Mouse (Mus musculus): ENCODE results near the gene Zfp869.
A peak's percentile ranks its signal among the peaks of the same experiment; 100 is the strongest.
"Not testable (repeated sequence)": the region's sequence is repeated elsewhere in the genome, so short reads cannot be mapped to it uniquely, and the experiment has no call there.

Gene Zfp869

DNA sequence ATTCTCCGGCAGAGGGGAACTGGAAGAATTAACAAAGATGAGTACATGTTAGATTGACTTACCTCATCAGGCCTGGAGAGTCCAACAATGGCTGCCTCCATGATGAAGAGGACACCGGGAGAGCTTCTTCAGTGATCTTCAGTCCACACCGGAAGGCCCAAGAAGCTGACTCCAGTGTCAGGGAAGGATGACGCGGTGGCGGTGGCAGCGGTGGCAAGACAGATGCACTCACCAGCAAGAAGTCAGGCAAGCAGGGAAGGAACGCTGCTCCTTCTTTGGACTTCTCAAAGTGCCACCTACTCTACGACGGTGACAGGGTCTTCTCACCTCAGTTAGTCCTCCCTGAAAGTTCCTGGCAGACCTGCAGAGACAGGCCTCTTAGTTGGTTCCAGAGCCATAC is at the start of gene Zfp869:
Gene Zfp869, minus strand, starts transcription at position 101 of the 400 bp plus-strand sequence.
- DNase-seq (ENCODE audit: low read depth, low spot score): not testable (repeated sequence)

DNA sequence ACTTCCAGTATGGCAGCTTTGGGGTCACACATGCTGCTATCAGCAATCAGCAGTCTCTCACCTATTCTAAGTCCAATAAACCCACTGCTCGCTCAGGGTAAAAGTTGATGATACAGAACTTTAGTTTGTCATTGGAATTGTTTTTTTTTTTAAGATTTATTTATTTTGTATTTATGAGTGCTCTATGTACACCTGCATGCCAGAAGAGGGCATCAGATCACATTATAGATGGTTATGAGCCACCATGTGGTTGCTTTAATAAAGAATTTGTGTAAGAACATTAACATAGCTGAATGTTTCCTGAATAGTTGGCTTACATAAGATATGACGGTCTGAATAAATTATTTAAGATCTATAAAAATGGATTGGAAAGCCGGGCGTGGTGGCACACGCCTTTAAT is 47.8 kb upstream of the Zfp869 start:
- DNase-seq (ENCODE audit: low read depth, low spot score): no peak

DNA sequence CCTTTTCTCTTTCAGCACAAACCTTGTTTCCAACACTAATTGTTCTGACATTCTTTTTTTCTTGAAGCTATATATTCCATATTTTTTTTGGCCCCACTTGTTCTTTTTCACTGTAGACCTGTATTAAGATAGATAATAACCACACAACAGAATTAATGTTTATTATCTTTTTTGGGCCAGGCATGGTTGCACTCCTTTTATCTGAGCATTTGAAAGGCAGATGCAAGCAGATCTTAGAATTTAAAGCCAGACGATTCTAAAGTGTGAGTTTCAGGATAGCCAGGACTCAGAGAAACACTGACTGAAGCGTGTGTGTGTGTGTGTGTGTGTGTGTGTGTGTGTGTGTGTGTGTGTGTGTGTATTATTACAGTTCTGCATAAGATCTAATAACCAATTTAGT is 41.9 kb upstream of the Zfp869 start:
- no peak for DNase-seq (ENCODE audit: low read depth, low spot score)

DNA sequence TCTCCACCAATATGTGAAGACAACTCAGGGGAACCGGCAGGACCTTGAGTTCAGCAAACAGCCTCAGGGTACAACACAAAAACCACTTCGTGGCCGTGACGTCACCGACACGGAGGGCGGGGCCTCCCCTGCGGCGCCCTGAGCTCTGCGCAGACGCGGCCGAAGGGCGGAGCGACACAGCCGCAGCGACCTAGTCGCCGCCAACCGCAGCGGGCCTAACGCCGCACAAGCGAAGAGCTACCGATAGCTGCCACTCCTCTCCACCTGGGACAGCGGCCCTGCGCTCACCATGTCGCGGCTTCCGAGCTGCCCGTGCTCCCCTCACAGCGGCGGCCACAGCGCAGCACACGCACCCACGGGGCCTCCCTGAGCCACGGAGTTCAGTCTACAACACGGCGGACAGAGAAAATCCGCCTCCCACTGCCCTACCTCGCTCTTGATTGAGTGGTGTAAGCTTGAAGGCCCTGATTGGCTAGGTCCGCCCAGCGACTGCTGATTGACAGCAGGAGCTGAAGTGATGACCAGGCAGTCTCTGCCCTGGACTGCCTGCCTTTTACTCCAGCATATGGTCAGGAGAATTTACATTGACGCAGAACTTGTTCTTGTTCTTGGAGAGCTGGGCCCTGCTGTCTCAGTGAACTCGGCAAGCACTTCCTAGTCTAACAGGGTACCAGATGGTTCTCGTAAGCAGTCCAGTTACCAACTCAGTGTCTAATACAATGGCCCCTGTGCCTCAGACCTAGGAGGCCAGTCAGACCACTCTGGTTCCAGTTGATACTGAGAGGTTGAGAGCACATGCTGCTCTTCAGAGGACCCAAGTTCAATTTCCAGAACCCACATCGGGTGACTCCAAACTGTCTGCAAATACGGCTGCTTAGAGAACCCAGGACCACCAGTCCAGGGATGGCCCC is 39.3 kb upstream of the Zfp869 start, which contains the start of gene Zfp963:
Gene Zfp963, minus strand, starts transcription at position 427 of the 911 bp plus-strand sequence.
- DNase-seq (ENCODE audit: low read depth, low spot score): peak; percentile 96

DNA sequence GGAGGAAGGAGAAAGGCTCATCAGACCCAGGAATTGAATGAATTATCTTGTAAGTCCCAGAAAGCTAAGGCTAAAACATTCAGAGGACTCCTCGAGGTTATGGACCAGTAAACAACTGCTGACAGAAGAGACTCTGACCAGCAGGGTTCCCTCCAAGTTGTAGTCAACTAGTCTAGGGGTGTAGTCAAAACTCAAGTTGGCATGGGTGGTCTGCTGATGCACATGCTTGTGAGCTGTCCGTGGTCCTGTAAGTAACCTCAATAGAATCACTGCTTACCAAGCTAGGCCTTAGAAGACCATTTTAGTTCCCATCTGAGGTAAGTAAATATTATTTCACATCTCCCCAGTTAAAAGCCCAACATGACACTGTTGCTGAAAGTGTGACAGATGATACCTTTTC is 30.7 kb upstream of the Zfp869 start:
- peak; percentile 17 for DNase-seq (ENCODE audit: low read depth, low spot score)

DNA sequence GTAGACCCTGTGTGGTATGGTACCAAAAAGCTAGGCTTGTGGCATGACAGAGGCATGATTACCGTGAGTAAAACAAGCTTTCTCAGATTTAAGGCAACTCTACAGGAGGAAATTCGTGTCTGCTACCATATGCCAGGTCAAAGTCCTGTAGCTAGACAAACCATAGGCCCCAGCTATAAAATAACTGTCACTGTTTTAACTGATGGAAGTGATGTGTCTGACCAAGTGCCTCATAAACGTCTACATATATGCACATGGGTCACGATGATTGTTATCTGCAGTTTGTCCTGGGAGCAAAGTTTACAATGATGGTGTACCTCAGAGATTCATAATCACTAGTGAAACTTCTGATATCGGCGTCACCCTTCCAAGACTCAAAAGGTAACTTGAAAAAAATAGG is 30.2 kb upstream of the Zfp869 start:
- no peak for DNase-seq (ENCODE audit: low read depth, low spot score)

DNA sequence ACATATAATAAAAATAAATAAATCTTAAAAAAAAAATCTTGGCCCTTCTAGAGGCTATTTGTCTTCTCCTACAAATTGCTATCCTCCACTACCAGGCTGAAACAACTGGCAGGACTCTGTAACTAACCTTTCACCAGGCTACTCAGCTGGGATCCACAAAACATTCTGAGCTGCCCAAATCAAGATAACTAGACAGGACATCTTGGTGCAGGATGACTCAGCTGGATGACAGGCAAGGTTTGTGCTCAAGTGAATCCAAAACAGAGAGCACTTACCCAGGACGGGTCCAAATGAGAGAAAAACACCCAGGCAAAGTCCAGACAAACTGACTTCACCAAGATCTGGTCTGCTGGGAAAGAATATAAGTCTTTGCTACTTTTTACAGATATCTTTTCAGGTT is 25.0 kb upstream of the Zfp869 start:
- no peak for DNase-seq (ENCODE audit: low read depth, low spot score)

DNA sequence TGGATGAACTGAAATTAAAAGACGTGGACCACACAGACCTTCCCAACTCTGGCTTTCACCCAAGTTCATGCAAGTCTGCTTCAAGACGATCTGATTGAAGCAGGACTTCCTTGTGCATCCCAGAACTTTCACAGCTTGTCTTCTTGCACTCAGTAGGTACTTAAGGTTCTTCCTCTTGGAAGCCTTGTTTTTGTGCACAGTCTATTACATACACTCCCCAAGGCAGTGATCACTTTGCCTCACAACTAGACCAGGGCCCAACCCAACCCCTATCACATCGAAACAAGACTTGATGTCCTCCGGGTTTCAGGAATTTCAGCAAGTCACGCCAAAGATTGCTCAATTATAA is 6.7 kb upstream of the Zfp869 start:
- DNase-seq (ENCODE audit: low read depth, low spot score): no peak

DNA sequence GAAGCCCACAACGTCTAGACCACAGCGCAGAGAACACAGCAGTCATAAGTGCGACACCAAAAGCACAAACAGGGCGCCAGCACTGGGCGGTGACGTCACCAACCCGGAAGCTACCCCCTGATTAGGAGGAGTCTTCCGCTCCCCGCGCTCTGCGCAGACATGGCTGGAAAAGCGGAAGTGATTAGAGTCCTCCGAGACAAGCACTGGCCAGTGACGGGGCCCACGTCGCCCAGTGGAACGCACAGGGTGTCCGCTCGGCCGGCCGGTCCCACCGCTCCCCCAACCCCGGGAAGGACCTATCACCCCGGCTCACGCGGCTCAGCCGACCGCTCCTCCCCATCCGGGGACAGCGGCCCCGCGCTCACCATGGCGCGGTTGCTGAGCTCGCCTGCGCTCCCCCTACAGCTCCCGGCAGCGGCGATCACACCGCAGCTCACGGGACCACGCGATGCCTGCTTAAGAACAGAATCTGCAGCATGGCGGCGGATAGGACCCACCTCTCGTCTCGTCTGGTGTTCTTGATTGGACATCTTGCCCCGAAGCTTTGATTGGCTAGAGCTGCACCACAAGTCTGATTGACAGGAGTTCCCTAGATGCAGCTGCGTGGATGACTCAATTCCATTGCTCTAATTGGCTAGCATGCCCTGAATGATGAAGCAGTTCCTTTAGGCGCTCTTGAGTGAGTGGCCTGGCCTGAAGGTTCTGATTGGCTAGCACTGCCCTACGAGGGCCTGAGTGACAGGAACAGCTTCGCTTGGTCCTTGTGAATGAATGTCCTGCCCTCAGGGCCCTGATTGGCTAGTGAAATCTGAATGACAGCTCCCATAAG is 6.1 kb upstream of the Zfp869 start:
- peak; percentile 99 for DNase-seq (ENCODE audit: low read depth, low spot score)

DNA sequence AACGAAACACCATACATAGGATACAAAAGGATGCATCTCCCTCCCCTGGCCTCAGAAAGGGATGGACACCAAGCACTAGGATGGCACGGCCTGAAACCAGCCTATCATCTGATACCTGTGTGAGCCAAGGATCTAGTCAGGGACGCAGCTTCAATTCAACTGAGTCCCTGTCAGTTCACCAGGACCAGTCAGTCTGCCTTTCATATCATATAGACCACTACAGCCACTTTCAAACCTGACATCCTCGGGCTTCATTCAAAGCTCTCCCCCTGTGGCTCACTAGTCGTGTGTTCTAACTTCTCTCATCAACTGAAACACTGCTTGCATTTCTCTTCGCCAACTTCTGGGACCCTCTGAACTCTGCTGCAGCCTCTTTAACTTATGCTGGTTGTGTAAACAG is 4.8 kb upstream of the Zfp869 start:
- DNase-seq (ENCODE audit: low read depth, low spot score): no peak

DNA sequence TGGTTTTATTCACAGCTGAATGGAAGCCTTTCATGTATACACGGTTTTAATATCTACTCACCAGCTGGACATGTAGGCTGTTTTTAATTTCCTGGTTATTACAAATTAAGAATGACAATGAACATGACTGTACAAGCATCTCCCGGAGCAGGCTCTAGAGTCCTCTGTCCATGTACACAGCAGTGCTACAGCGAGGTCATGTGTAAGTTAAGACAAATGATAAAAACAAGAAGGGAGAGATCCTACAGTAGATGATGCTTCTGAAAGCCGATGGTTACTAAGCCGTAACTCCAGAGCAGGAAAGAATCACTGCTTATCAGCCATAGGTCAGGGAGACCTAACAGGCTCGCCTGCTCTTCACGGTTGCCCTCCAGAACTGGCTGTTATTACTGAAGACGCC is 3.0 kb upstream of the Zfp869 start:
- DNase-seq (ENCODE audit: low read depth, low spot score): no peak

DNA sequence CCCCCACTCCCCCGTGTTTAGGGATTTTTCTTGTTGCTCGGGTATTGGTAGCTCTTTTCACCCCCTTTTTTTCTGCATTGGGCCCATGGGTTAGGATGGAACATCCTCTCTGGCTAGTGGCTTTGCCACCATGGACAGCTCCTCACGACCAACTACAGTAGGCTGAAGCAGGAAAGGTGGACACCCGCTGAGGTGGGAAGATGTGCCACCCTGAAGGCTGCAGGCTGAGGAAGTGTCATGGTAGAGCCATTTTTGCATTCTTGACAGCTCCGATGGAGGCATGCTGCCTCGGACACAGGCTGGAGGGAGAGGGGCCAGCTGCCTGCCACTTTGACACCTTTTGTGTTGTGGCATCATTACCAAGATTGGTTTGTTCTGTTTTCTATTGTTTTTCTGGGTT is 8.7 kb downstream of the Zfp869 start:
- DNase-seq (ENCODE audit: low read depth, low spot score): peak; percentile 55

DNA sequence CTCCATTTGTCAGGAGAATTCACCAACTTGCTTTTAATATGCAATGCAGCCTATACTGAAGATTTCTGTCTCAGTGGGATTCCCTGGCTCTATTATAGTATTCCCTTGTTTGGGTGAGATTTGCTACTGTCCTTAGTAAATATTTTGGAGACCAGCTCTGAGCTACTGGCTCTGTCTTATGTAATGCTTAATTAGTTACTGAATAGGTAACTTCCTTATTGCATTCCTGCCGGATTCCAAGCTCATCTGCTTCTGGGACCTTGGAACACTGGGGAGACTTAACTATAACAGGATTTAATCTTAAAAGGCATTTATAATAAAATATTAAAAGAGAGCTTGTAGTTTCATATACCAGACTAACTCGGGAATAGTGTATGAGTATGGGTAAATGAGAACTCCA is 45.5 kb downstream of the Zfp869 start:
- DNase-seq (ENCODE audit: low read depth, low spot score): peak; percentile 33

DNA sequence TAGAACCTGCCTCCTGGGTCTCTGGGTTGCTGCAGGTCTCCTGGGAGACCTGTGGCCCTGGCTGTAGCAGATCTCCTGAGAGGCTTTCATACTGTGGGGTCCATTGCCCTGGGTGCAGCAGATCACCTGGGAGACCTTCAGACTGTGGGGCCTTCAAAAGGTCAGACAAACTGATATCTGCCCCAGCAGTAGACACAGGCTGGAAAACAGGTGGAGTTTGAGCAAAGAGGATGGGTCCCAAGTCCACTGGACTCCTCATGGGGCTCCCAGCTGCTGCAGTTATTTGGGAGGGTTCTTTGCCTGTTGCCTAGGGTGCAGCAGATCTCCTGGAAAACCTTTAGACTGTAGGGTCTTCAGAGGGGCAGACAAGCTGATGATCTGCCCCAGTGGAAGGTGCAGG is 49.2 kb downstream of the Zfp869 start:
- no peak for DNase-seq (ENCODE audit: low read depth, low spot score)

Data from R1 (cell line).